Mouse (Mus musculus) heart, postnatal 0 days (tissue): ENCODE data around the gene Cyth3.

ENCODE experiments used
- CTCF ChIP-seq: IDR thresholded peaks from 2 replicates; pipeline ENCODE4 v1.5.1; 2016; ENCODE audit warnings: antibody characterized with exemption, control low read depth, low read depth
- EP300 ChIP-seq: IDR thresholded peaks from 2 replicates; pipeline ENCODE4 v1.6.1; 2016; ENCODE audit warnings: antibody characterized with exemption, low read depth

- no peak for TF ChIP-seq CTCF
- no peak for TF ChIP-seq EP300
Measured at GRCm38 (mm10) chr5:143616657-143617329, 5.5 kb upstream of the Cyth3 start.
